Mouse (Mus musculus) liver, adult 2 months (tissue): ENCODE measurements around the gene Atp6v0d1. TPM values are rescaled to one million over a fixed set of nuclear protein-coding genes. Genes with fewer than 3 reads are reported as not detected.

ENCODE experiments used
- DNase-seq: peaks from one replicate; pipeline ENCODE4 v3.0.0-alpha.2; 2011; ENCODE audit warnings: low read depth, low spot score; ENCODE audit errors: extremely low read depth
- H3K27ac ChIP-seq: fragments of 200-500 bp; replicated peaks from 2 replicates; pipeline ENCODE4 v1.5.1; 2012; ENCODE audit warnings: low read depth, mild to moderate bottlenecking, control low read depth, inconsistent platforms, low read length; ENCODE audit not compliant: insufficient read depth
- H3K27me3 ChIP-seq: fragments of 200-500 bp; 2 replicates; pipeline ENCODE4 v1.6.1; 2012; ENCODE audit warnings: mild to moderate bottlenecking, moderate library complexity, low read length, inconsistent platforms; ENCODE audit not compliant: control insufficient read depth, insufficient read depth
- H3K36me3 ChIP-seq: fragments of 200-500 bp; 2 replicates; pipeline ENCODE4 v1.6.1; 2012; ENCODE audit warnings: low read length, inconsistent platforms; ENCODE audit not compliant: control insufficient read depth, insufficient read depth
- H3K4me1 ChIP-seq: fragments of 200-500 bp; 2 replicates; pipeline ENCODE4 v1.6.1; 2011; ENCODE audit warnings: low read length; ENCODE audit not compliant: control insufficient read depth, insufficient read depth
- H3K4me3 ChIP-seq: fragments of 200-500 bp; 2 replicates; pipeline ENCODE4 v1.5.1; 2011; ENCODE audit warnings: low read depth, mild to moderate bottlenecking, control low read depth, low read length, moderate library complexity; ENCODE audit not compliant: insufficient read depth
- H3K79me2 ChIP-seq: fragments of 200-500 bp; 2 replicates; pipeline ENCODE4 v1.6.1; 2012; ENCODE audit warnings: inconsistent platforms, mild to moderate bottlenecking, low read length, moderate library complexity; ENCODE audit not compliant: control insufficient read depth, insufficient read depth
- H3K9ac ChIP-seq: fragments of 200-500 bp; 2 replicates; pipeline ENCODE4 v1.6.1; 2012; ENCODE audit warnings: low read depth, mild to moderate bottlenecking, control low read depth, inconsistent platforms, low read length
- CTCF ChIP-seq: fragments of 200-500 bp; IDR thresholded peaks from 2 replicates; pipeline ENCODE4 v1.5.1; 2011; ENCODE audit warnings: low read depth, low read length, control low read depth
- POLR2A ChIP-seq: fragments of 200-500 bp; IDR thresholded peaks from 2 replicates; pipeline ENCODE4 v1.6.1; 2011; ENCODE audit warnings: low read length, control low read depth; ENCODE audit not compliant: insufficient read depth; ENCODE audit errors: extremely low read depth
- whole genome bisulfite sequencing: fragments of 180-500 bp; shearing (Covaris S2); methylation state at CpG from one replicate; pipeline ENCODE4 v1.1.7; 2018; 5-methylcytosine and 5-hydroxymethylcytosine counted together
- polyA plus RNA-seq: library from polyadenylated mRNA; depleted of rRNA; stranded (reverse); fragments of >200 nt; gene quantifications from 2 replicates; pipeline ENCODE4 v1.2.3, GENCODE M21; 2012
- total RNA-seq: library from RNA; depleted of rRNA; stranded (reverse); fragments of >200 nt; gene quantifications from 2 replicates; pipeline ENCODE4 v1.2.3, GENCODE M21; 2014

Gene Atp6v0d1
- total and polyA plus RNA-seq, 2 experiments, result 63.5 to 82.0 TPM

GRCm38 (mm10) chr8:105601301-105601700 lies 35.5 kb upstream of the Atp6v0d1 start:
- 81% methylated on average over 5 of the region's 5 CpGs for WGBS
- Histone ChIP-seq H3K36me3 (no peaks in the 10 kb centered on the region), H3K9ac (no peak overlapping the region), H3K4me3 (no peak overlapping the region), H3K27me3 (no peaks in the 10 kb centered on the region), H3K4me1 (peaks cover 3% of the 10 kb centered on the region), H3K79me2 (no peaks in the 10 kb centered on the region), H3K27ac (no peak overlapping the region)
- TF ChIP-seq CTCF, result no peak
- no peak for DNase-seq

- TF ChIP-seq POLR2A (no peak), CTCF (no peak)
Observed at GRCm38 (mm10) chr8:105598777-105599176, 32.9 kb upstream of the Atp6v0d1 start.

GRCm38 (mm10) chr8:105596362-105597034 lies 30.7 kb upstream of the Atp6v0d1 start:
- TF ChIP-seq CTCF (peak; percentile 86), POLR2A (no peak)
- Histone ChIP-seq H3K4me3 (peak overlapping the region; percentile 3; the same call in 1 of the 2 replicates), H3K27me3 (no peaks in the 10 kb centered on the region), H3K27ac (no peak overlapping the region), H3K4me1 (no peaks in the 10 kb centered on the region), H3K9ac (peak overlapping the region; percentile 57), H3K36me3 (no peaks in the 10 kb centered on the region), H3K79me2 (no peaks in the 10 kb centered on the region)
- 5% methylated on average over 14 of the region's 14 CpGs for WGBS
- peak; percentile 52 for DNase-seq

More at GRCm38 (mm10) chr8:105598777-105599176, 32.9 kb upstream of the Atp6v0d1 start:
- Histone ChIP-seq H3K27ac (no peak overlapping the region), H3K36me3 (no peaks in the 10 kb centered on the region), H3K9ac (no peak overlapping the region), H3K27me3 (no peaks in the 10 kb centered on the region), H3K79me2 (no peaks in the 10 kb centered on the region), H3K4me3 (no peak overlapping the region), H3K4me1 (no peaks in the 10 kb centered on the region)
- WGBS, result 86% methylated on average over 6 of the region's 6 CpGs
- DNase-seq, result no peak

- no peak for DNase-seq
- no peak overlapping the region for H3K4me3 ChIP-seq
Observed at GRCm38 (mm10) chr8:105594451-105595242, 28.8 kb upstream of the Atp6v0d1 start.

GRCm38 (mm10) chr8:105593859-105594258 lies 28.0 kb upstream of the Atp6v0d1 start:
- no peak for TF ChIP-seq POLR2A
- no peak for TF ChIP-seq CTCF
- WGBS, result 59% methylated on average over 15 of the region's 15 CpGs
- Histone ChIP-seq H3K27ac (no peak overlapping the region), H3K36me3 (no peaks in the 10 kb centered on the region), H3K4me3 (no peak overlapping the region), H3K9ac (no peak overlapping the region; the same call in 1 of the 2 replicates), H3K79me2 (no peaks in the 10 kb centered on the region), H3K27me3 (no peaks in the 10 kb centered on the region; the same call in 1 of the 2 replicates), H3K4me1 (no peaks in the 10 kb centered on the region)
- DNase-seq, result no peak

More at GRCm38 (mm10) chr8:105594451-105595242, 28.8 kb upstream of the Atp6v0d1 start:
- 55% methylated on average over 18 of the region's 18 CpGs for WGBS
- no peak overlapping the region for H3K9ac ChIP-seq
- TF ChIP-seq CTCF, result no peak
- TF ChIP-seq POLR2A, result no peak
- H3K27me3 ChIP-seq, result no peaks in the 10 kb centered on the region
- H3K79me2 ChIP-seq, result no peaks in the 10 kb centered on the region
- H3K4me1 ChIP-seq, result no peaks in the 10 kb centered on the region
- H3K36me3 ChIP-seq, result no peaks in the 10 kb centered on the region
- H3K27ac ChIP-seq, result no peak overlapping the region
